Mouse (Mus musculus) stomach, embryonic 16.5 days (tissue): Measurements from ENCODE around the gene Klhl42. TPM values are rescaled to one million over a fixed set of nuclear protein-coding genes. Genes with fewer than 3 reads are reported as not detected.
A peak's percentile ranks its signal among the peaks of the same experiment; 100 is the strongest.

Experiments
- ATAC-seq: fragments of 200-750 bp; cut with Nextera tagmentation; 2 replicates; pipeline ENCODE4 v1.8.0; 2017; ENCODE audit warnings: moderate number of reproducible peaks, moderate TSS enrichment; ENCODE audit not compliant: insufficient read depth, low FRiP score
- H3K27ac ChIP-seq: fragments of 300-500 bp; sonication (generic); 2 replicates; pipeline ENCODE4 v1.5.1; 2014; ENCODE audit warnings: low read length
- H3K27me3 ChIP-seq: fragments of 300-500 bp; sonication (generic); 2 replicates; pipeline ENCODE4 v1.6.1; 2014; ENCODE audit warnings: low read length, control low read depth, mixed read lengths; ENCODE audit not compliant: control insufficient read depth, insufficient read depth
- H3K36me3 ChIP-seq: fragments of 300-500 bp; sonication (generic); 2 replicates; pipeline ENCODE4 v1.6.1; 2014; ENCODE audit warnings: low read length; ENCODE audit not compliant: control insufficient read depth, insufficient read depth
- H3K4me1 ChIP-seq: fragments of 300-500 bp; sonication (generic); 2 replicates; pipeline ENCODE4 v1.6.1; 2014; ENCODE audit warnings: low read length, control low read depth, mixed read lengths; ENCODE audit not compliant: control insufficient read depth, insufficient read depth
- H3K4me2 ChIP-seq: fragments of 300-500 bp; sonication (generic); 2 replicates; pipeline ENCODE4 v1.6.1; 2014; ENCODE audit warnings: low read depth, low read length, mixed read lengths
- H3K4me3 ChIP-seq: fragments of 300-500 bp; sonication (generic); replicated peaks from 2 replicates; pipeline ENCODE4 v1.5.1; 2014; ENCODE audit warnings: mild to moderate bottlenecking, low read length
- H3K9ac ChIP-seq: fragments of 300-500 bp; sonication (generic); 2 replicates; pipeline ENCODE4 v1.6.1; 2014; ENCODE audit warnings: low read length
- H3K9me3 ChIP-seq: fragments of 300-500 bp; sonication (generic); replicated peaks from 2 replicates; pipeline ENCODE4 v1.6.1; 2016; ENCODE audit warnings: low read length, control low read depth; ENCODE audit not compliant: control insufficient read depth
- WGBS: fragments of 180-500 bp; shearing (Covaris S2); extraction: QIAGEN DNeasy Blood & Tissue Kit; methylation state at CpG from one replicate; pipeline ENCODE4 v1.1.7; 2014; 5-methylcytosine and 5-hydroxymethylcytosine counted together
- polyA plus RNA-seq: library from polyadenylated mRNA; unstranded; fragments of >200 nt; fragmentation: Nextera tagmentation; extraction: Ambion mirVana; gene quantifications from 2 replicates; pipeline ENCODE4 v1.2.1, GENCODE M21; 2015

Klhl42 gene
- polyA plus RNA-seq: 7.1 and 7.9 TPM in 2 replicates

GRCm38 (mm10) chr6:147091136-147092120, at the start of gene Klhl42:
Gene Klhl42, plus strand, starts transcription at chr6:147091379.
- H3K9me3 ChIP-seq: no peaks in the 10 kb centered on the region
- peak within 1 kb of the TSS; percentile 90 for H3K27ac ChIP-seq
- no peaks in the 10 kb centered on the region for H3K36me3 ChIP-seq
- peaks cover 11% of the 10 kb centered on the region for H3K4me1 ChIP-seq
- H3K4me2 ChIP-seq: peak within 1 kb of the TSS; percentile 93
- H3K4me3 ChIP-seq: peak within 1 kb of the TSS; percentile 66
- peak within 1 kb of the TSS; percentile 87 for H3K9ac ChIP-seq
- H3K27me3 ChIP-seq: no peaks in the 10 kb centered on the region
- peak; percentile 93 for ATAC-seq
- WGBS: under 1% methylated on average over 94 of the region's 99 CpGs

GRCm38 (mm10) chr6:147042291-147043290, 48.6 kb upstream of the Klhl42 start, which contains the start of gene Mrps35:
Gene Mrps35, plus strand, starts transcription at chr6:147042764.
- Histone ChIP-seq H3K4me1 (0 out of 2 replicates have a peak, but pooled peaks cover 5% of the 10 kb centered on the region), H3K9me3 (no peaks in the 10 kb centered on the region), H3K27me3 (no peaks in the 10 kb centered on the region), H3K36me3 (peaks cover 6% of the 10 kb centered on the region; the same call in 1 of the 2 replicates), H3K9ac (peak within 1 kb of the TSS; percentile 97), H3K4me2 (peak within 1 kb of the TSS; percentile 72), H3K27ac (peak within 1 kb of the TSS; percentile 89), H3K4me3 (peak within 1 kb of the TSS; percentile 93)
- peak; percentile 97 for ATAC-seq
- 3% methylated on average over 66 of the region's 66 CpGs for WGBS

- H3K9ac ChIP-seq: peak overlapping the region; percentile 97
- H3K4me3 ChIP-seq: peak overlapping the region; percentile 93
- H3K27ac ChIP-seq: no peak overlapping the region
- H3K4me1 ChIP-seq: 0 out of 2 replicates have a peak, but pooled peaks cover 5% of the 10 kb centered on the region
- no peak for ATAC-seq
- no peaks in the 10 kb centered on the region for H3K9me3 ChIP-seq
- H3K27me3 ChIP-seq: no peaks in the 10 kb centered on the region
- H3K36me3 ChIP-seq: peaks cover 6% of the 10 kb centered on the region; the same call in 1 of the 2 replicates
- 45% methylated on average over 7 of the region's 7 CpGs for WGBS
- H3K4me2 ChIP-seq: peak overlapping the region; percentile 72
Observed at GRCm38 (mm10) chr6:147043633-147044032, 47.5 kb upstream of the Klhl42 start.

GRCm38 (mm10) chr6:147049239-147049805, 41.9 kb upstream of the Klhl42 start:
- Histone ChIP-seq H3K4me3 (no peak overlapping the region), H3K36me3 (peaks cover 25% of the 10 kb centered on the region)
- 94% methylated on average over 13 of the region's 13 CpGs for WGBS

GRCm38 (mm10) chr6:147051666-147052065, 39.5 kb upstream of the Klhl42 start:
- Histone ChIP-seq H3K9me3 (no peaks in the 10 kb centered on the region), H3K9ac (no peak overlapping the region), H3K36me3 (peaks cover 19% of the 10 kb centered on the region), H3K4me3 (no peak overlapping the region), H3K4me1 (no peaks in the 10 kb centered on the region), H3K27me3 (no peaks in the 10 kb centered on the region), H3K4me2 (no peak overlapping the region), H3K27ac (no peak overlapping the region)
- no peak for ATAC-seq
- WGBS: 91% methylated on average over 8 of the region's 8 CpGs

More at GRCm38 (mm10) chr6:147049239-147049805, 41.9 kb upstream of the Klhl42 start:
- H3K27ac ChIP-seq: no peak overlapping the region
- no peak for ATAC-seq
- H3K27me3 ChIP-seq: no peaks in the 10 kb centered on the region
- no peaks in the 10 kb centered on the region for H3K9me3 ChIP-seq
- H3K4me1 ChIP-seq: no peaks in the 10 kb centered on the region
- H3K4me2 ChIP-seq: no peak overlapping the region
- H3K9ac ChIP-seq: no peak overlapping the region

GRCm38 (mm10) chr6:147052440-147052839, 38.7 kb upstream of the Klhl42 start:
- H3K27ac ChIP-seq: no peak overlapping the region
- WGBS: 89% methylated on average over 9 of the region's 9 CpGs
- no peak overlapping the region for H3K9ac ChIP-seq
- no peak for ATAC-seq
- no peak overlapping the region for H3K4me2 ChIP-seq
- no peaks in the 10 kb centered on the region for H3K27me3 ChIP-seq
- peaks cover 18% of the 10 kb centered on the region for H3K36me3 ChIP-seq
- no peaks in the 10 kb centered on the region for H3K9me3 ChIP-seq
- no peak overlapping the region for H3K4me3 ChIP-seq
- H3K4me1 ChIP-seq: no peaks in the 10 kb centered on the region

GRCm38 (mm10) chr6:147053785-147054646, 37.2 kb upstream of the Klhl42 start:
- Histone ChIP-seq H3K27me3 (no peaks in the 10 kb centered on the region), H3K9ac (no peak overlapping the region), H3K36me3 (peaks cover 18% of the 10 kb centered on the region; the same call in 1 of the 2 replicates), H3K4me2 (no peak overlapping the region), H3K27ac (no peak overlapping the region), H3K4me3 (no peak overlapping the region), H3K4me1 (no peaks in the 10 kb centered on the region), H3K9me3 (no peaks in the 10 kb centered on the region)
- WGBS: 92% methylated on average over 19 of the region's 19 CpGs
- no peak for ATAC-seq
